Mouse (Mus musculus) layer of hippocampus, adult 9-11 months (tissue): ENCODE measurements around the gene Olfr1215.
"Not testable (repeated sequence)": the region's sequence is repeated elsewhere in the genome, so short reads cannot be mapped to it uniquely, and the experiment has no call there.

Experiments used
- DNase-seq: peaks from one replicate; pipeline ENCODE4 v3.0.0; 2022

Gene Olfr1215

GRCm38 (mm10) chr2:89006873-89007272, at the start of gene Olfr1215:
Gene Olfr1215, minus strand, starts transcription at chr2:89006973.
- no peak for DNase-seq

DNA sequence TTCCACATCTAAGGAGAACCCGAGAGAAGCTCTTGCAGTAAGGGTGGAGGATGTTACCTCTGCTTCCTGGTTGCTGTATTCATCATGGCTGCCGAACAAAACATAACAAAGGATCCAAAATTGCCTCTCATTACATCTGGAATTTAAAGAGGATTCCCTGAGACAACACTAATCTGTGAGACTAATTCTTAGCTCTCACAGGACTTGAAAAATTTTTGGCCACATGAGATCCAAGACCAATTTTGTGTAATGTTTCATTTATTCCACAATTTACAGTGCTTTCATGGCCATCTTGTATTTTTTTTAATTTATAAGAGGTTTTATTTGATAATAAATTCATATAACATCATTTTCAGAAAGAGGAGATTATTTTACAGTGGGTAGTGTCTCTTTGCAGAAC, 25.2 kb upstream of the Olfr1215 start, which contains the start of gene Olfr1217:
Olfr1217 (minus strand) TSS at position 101 of the 400 bp plus-strand sequence.
- DNase-seq, result no peak

GRCm38 (mm10) chr2:89021436-89021835, 14.7 kb upstream of the Olfr1215 start:
- not testable (repeated sequence) for DNase-seq

- DNase-seq, result no peak
These were observed 11.5 kb upstream of the Olfr1215 start, which contains the start of gene Olfr1216 for GRCm38 (mm10) chr2:89018240-89018639. Gene Olfr1216, minus strand, starts transcription at chr2:89018340.

GRCm38 (mm10) chr2:88992553-88992952, 14.2 kb downstream of the Olfr1215 start, which contains the start of gene Olfr1214:
Gene Olfr1214, minus strand, starts transcription at chr2:88992653.
- no peak for DNase-seq

DNA sequence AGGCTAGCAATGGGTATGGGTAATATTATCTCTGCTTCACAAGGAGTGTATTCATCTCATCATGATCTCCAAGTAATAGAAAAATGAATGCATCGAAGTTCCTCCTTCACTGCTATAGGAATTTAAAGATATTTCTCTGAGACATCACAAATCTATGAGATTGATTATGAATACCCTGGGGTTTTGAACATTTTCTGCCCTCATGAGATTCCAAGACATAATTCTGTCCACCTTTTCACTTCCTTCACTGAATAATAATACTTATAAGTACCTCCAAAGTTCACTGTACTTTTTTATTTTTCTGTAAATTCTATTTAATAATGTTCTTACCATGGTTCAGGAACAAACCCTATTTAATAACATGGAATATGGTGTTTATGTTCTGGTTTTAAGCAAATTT, 26.6 kb downstream of the Olfr1215 start, which contains the start of gene Gm13762:
Gm13762 (minus strand) TSS at position 101 of the 400 bp plus-strand sequence.
- no peak for DNase-seq

GRCm38 (mm10) chr2:88953669-88954068, 53.1 kb downstream of the Olfr1215 start, which contains the start of gene Olfr1212:
Gene Olfr1212, plus strand, starts transcription at chr2:88953969.
- DNase-seq, result no peak
